Mouse (Mus musculus) embryonic facial prominence, embryonic 14.5 days (tissue): ENCODE measurements around the gene Khk. TPM values are rescaled to one million over a fixed set of nuclear protein-coding genes. Genes with fewer than 3 reads are reported as not detected.

Experiments used
- polyA plus RNA-seq: library from polyadenylated mRNA; unstranded; fragments of >200 nt; fragmentation: Nextera tagmentation; extraction: Ambion mirVana; gene quantifications from 2 replicates; pipeline ENCODE4 v1.2.1, GENCODE M21; 2014

The Khk gene
- polyA plus RNA-seq, 1 experiment from 2014 or later = 22.1 TPM

Other genes starting within 250 kb of the Khk start
- 17.0 and 17.5 TPM in 2 replicates for gene Dpysl5, start 209.9 kb upstream of the Khk start, polyA plus RNA-seq
- 31.0 and 37.0 TPM in 2 replicates for gene Mapre3, start 106.8 kb upstream of the Khk start, polyA plus RNA-seq
- 77.1 and 77.2 TPM in 2 replicates for gene Tmem214, start 53.4 kb upstream of the Khk start, polyA plus RNA-seq
- gene Agbl5, start 32.7 kb upstream of the Khk start, polyA plus RNA-seq = 17.4 and 22.4 TPM in 2 replicates
- 507 and 572 TPM in 2 replicates for gene Ost4, start 13.6 kb upstream of the Khk start, polyA plus RNA-seq
- gene Emilin1, start 8.0 kb upstream of the Khk start, polyA plus RNA-seq = 200 and 225 TPM in 2 replicates
- gene Cgref1, start 24.2 kb downstream of the Khk start, polyA plus RNA-seq = 30.9 and 51.1 TPM in 2 replicates
- gene Preb, start 38.9 kb downstream of the Khk start, polyA plus RNA-seq = 85.3 and 91.2 TPM in 2 replicates
- gene Tcf23, start 47.2 kb downstream of the Khk start, polyA plus RNA-seq = 0.19 TPM in 1 of 2 replicates, not detected in the other
- gene Atraid, start 126.9 kb downstream of the Khk start, polyA plus RNA-seq = 189 and 195 TPM in 2 replicates
- 14.9 and 17.6 TPM in 2 replicates for gene Slc5a6, start 127.5 kb downstream of the Khk start, polyA plus RNA-seq
- gene Cad, start 133.3 kb downstream of the Khk start, polyA plus RNA-seq = 29.1 and 30.2 TPM in 2 replicates
- not detected in 2 replicates for gene Dnajc5g, start 184.9 kb downstream of the Khk start, polyA plus RNA-seq
- gene Slc30a3, start 186.8 kb downstream of the Khk start, polyA plus RNA-seq = 0.84 and 0.93 TPM in 2 replicates
- gene Trim54, start 195.3 kb downstream of the Khk start, polyA plus RNA-seq = 11.6 and 16.3 TPM in 2 replicates
- gene Ucn, start 217.4 kb downstream of the Khk start, polyA plus RNA-seq = 0.39 TPM in 1 of 2 replicates, not detected in the other
- 47.7 and 54.6 TPM in 2 replicates for gene Mpv17, start 232.8 kb downstream of the Khk start, polyA plus RNA-seq